Mouse (Mus musculus) urinary bladder, postnatal 25 days (tissue): ENCODE data around the gene Dusp1.

Experiments
- DNase-seq: peaks from one replicate; pipeline ENCODE4 v3.0.0; 2022; ENCODE audit warnings: low spot score

Dusp1 gene

DNA sequence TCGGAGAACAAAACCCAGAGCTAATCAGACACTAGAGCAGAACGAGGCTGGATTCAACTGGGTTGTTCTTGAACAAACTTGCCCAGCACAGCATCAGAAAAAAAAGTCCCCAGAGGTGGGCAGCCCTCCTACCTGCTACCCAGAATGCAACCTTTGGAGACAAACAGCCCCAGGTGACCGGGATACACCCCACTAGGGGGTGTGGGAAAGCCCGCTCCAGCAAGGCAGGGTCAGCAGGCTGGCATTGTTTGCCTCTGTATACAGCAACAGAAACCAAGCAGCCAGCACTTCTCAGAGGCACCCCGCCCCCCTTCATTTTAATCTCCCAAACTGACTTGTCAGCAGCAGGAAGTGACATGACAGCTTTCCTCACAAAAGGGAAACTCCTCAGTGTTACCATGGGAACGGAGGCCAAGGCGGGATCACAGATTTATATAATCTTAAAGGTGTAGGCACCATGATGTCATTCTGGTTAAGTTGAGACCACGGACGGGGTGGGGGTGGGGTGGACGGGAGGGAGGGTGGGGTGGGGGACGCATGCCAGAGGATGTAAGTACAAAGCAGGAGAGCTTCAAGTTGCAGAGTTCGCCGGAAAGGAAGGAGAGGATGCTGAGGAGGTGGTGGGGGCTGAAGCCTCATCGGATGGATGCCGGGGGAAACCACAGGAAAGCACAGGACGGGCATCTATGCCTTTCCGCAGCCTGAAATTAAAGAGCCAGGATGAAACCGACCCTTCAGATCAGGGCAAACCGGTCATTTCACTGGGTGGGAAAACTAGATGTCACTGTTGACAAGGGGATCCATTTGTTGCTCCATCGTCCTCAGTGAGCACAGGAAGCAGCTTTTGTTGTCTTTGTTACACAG lies 58.9 kb downstream of the Dusp1 start:
- DNase-seq: peak; percentile 47

DNA sequence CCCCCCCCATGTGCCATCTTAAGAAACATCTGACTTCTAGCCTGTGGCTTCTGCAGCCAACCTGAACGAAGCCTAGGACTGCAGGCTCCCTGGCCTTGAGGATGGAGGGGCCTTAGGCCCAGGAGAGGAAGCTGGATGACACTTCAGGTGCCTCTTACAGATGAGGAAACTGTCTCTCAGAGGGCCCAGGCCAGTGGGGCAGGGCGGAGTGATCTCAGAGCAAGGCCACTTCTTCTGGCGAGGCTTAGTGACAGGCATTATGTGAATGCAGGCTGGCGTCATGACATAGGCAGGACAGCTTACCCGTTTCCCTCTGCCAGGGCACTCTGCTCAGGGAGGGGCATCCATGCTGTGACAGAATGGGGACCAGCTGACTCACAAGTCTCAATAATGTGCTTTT lies 60.1 kb downstream of the Dusp1 start:
- no peak for DNase-seq

DNA sequence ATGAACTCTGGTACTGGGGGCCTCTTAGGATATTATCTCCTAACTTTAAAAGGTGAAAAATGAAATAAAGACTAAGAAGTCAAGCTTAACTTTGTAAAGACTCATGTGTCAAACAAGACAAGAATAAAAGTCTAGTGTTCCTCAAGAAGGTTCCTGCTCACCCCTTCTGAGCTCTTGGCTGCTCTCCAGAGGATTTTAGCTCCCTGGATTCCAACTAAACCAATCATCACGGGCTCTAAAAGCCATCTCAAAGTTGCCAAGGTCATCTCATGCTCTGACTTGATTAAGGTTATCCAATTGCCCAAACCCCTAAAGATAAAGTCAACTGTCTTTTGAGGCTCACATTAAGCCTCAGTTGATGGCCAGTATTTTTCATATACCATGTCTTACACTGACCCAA lies 63.3 kb downstream of the Dusp1 start:
- no peak for DNase-seq

DNA sequence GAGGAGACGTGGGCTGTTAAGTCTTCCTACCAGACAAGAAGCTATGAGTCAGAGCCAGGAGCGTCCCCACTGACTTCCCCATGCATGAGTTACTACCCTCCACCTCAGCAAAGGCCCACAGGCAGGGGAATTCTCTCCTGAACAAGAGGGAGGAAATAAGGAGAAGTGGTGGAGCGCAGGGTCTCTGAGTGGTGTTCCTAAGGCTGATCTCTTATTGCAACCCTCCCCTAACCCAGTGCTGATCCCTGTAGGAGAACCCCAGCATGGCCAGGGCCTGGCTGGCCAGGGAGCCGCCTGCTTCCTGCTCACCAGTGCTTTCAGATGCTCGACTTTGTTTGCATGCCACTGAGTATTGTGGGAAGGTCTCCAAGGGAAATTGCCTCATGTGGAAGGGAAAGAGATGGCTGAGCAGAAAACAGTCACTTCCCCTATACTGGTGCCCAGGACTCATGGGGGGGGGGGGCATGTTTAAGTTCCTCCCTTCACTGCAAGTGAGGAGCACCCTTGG lies 64.5 kb downstream of the Dusp1 start:
- no peak for DNase-seq

DNA sequence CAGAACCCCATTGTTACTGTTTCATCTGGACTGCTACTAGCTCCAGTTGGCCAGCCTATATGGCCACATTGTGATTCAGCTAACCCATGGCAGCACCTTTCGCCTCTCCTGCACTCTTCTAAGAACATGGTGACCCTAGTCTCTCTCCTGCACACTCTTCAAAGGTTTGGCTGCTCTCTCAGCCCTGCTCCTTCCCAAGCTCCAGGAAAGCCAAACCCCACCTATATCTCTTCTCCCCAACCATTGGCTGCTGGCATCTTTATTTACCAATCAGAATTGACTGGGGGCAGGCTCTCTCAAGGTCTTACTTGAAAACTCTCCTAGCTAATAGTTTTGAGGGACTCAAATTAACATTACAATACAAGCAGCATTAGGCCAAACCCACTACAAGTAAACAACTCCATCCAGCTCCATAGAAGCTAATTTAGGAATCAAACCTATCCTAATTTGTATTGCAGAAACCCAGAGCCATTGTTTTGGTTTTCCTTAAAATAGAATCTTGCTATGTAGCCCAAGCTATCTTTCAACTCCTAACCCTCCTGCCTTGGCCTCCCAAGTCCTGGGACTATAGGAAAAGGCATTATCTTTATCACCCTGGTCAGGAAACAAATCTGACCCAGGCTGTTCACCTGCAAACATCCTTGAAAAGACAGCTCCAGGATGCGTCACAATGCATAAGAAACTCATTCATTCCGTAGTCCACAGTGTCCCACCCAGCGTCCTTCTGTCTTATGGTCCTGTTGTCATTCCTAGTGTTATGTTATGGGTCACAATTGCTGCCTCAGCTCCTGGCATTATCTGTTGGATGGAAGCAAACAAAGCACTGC lies 67.1 kb downstream of the Dusp1 start:
- no peak for DNase-seq

DNA sequence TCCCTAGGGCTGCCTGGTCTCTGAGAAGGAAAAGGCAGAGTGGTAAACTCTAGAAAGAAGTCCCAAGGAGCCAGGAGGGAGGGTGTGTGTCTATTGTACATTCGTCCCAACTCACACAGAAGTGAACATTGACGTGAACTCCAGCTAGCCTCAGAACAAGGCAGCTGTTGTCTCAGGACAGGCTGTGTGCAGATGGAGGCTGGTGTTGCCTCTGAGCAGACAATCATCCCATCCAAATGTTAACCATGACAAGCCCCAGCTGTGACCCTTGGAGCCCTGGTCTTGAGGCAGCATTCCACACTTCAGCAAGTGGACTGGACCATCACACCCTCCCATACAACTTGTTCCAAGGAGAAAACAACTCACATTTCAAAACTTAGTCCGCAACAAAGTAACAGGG lies 69.7 kb downstream of the Dusp1 start:
- DNase-seq: no peak

DNA sequence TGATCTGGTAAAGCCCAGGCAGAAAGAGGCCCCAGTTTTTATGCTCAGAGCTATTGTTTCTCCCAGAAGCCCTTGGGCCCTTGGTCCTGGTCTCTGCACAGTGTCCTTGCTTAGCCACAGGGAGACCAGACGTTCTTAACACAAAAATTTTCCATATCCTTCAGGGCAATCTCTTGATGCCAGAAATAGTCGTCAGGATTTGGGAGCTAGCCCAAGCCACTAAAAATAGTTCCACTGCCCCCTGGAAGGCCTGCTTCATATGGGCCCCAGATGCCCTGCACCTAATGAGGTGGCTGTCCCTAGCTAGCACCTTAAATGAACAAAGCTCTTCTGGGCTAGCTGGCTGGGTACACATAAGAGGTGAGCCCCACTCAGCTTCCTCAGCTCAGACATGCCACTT lies 71.0 kb downstream of the Dusp1 start:
- DNase-seq: no peak

DNA sequence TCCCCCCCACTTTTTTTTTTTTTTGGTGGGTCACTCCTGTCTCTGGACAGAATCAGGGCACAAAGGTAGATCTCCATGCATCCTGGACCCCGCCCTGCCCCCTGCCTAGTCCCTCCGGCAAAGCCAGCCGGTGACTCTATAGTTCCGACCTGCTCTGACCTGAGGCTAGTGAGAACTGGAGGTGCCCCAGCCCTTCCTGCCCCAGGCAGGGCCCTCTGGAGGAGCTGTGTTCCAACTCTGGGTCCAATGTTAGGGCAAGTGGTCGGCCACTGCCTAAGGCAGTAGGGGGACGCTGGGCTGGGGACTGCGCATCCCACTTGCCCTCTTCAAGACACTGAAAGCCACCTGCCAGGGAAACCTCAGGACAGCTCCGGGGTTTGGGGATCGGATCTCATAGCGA lies 71.9 kb downstream of the Dusp1 start:
- DNase-seq: no peak

DNA sequence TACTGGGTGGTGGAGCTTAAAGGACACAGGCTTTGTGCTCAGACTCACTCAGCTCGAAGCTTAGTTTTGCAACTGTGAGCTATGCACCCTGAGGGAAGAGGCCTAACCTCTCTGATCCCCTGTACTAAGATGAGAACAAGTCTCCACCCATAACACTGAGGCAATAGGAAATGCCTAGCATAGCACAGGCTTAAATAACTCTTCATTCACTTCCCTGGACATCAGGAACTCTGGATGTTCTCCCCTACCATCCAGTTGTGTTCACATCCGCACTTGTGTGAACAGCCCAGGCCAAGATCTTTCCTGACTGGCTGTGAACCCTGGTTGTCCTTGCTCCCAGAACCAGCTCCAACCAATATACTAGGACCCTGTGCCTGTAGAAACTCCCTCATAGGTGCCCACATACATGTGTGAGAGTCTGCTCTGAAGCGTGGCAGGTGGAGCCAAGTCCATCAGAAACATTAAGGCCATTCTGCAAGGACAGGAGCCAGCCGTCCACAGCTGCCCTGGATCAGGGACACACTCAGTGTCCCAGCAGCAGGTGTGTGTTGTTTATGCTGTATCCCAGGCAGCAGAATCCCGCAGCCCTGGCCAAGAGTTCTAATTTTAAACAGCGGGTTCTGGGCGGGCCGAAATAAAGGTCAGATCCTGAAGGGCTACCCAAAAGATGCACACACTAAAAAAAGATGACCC lies 73.1 kb downstream of the Dusp1 start:
- DNase-seq: no peak

DNA sequence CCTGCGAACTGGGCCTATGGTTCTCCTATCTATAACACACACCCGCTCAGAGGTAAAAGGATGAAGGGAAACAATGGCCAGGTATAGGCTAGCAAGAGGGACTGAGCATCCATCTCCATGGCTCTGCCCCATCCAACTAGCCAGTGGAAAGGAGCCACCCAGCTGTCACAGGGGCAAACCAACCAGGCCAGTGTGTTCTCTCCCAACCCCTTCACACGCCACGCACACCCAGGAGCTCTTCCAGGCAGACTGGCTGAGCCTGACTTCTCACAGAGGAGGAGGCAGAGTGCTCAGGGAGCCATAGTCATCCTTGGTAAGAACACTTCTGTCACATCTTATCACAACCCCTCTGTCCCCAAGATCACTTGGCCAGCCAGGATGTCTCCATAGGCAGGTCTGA lies 74.0 kb downstream of the Dusp1 start:
- DNase-seq: no peak

DNA sequence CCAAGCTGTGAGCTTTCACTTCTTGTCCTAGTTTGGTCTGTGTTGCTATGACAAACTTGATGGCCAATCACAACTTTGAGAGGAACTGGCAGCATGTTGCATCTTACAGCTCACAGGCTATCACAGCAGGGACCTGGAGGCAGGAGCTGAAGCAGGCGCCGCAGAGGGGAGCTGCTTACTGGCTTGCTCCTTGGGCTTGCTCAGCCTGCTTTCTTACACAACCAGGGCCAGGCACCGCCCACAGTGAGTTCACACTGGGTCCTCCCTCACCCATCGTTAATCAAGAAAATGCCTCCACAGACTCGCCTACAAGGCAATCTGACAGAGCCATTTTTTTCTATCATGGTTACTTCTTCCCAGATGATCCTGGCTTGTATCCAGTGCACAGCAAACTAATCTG lies 74.7 kb downstream of the Dusp1 start:
- DNase-seq: no peak

DNA sequence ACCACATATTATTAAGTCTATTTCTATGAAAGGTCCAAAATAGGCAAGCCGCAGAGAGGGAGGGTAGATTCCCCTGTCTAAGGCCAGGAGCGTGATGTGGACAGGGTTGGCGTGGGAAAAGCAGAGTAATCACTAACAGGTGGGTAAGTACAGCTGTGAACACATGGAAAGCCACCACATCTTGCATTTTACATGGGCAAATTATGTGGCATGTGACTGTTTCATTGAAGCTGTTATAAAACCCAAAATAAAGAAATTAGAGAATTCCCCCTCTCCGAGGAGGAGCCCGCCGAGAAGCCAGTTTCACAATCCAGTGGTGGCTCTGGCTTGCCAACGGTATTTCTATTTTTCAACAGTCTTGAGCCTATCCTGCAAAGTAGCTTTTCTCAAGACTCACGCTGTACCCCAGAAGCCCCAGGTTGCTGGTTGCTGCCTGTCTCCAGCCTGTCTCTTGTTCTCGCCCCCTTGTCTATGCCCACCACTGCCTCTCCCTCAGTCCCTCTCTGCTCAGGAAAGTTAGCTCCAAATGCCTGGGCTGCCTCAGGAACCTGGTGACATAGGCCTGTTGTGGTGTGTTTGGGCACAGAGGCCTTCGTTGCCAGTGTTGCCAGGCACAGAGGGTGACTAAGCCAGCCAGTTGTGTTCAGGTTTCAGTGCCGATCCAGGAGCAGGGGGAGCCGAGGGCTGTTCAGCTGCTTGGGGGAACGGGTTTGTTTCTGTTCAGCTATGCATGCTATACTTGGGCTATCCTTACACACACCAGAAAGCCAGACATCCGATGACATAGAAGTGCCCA lies 77.1 kb downstream of the Dusp1 start:
- DNase-seq: no peak

DNA sequence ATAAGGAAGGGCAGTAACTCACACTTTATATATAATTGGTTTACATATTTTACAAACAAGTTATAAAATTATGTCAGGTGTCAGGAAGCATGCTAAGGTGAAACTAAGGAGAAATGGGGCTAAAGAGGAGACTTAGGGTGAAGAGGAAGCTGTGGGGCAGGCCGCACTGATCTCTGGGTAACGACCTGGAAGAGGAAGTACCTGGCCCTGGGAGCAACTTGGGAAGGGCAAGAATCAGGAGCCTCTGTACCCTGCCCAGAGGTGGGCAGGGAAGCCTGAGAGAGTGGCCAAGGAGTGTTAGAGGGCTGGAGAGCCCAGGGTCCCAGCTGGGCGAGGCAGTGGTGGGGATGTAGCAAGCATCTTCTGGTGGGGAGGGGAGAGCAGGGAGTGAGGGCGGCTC lies 81.0 kb downstream of the Dusp1 start:
- no peak for DNase-seq

DNA sequence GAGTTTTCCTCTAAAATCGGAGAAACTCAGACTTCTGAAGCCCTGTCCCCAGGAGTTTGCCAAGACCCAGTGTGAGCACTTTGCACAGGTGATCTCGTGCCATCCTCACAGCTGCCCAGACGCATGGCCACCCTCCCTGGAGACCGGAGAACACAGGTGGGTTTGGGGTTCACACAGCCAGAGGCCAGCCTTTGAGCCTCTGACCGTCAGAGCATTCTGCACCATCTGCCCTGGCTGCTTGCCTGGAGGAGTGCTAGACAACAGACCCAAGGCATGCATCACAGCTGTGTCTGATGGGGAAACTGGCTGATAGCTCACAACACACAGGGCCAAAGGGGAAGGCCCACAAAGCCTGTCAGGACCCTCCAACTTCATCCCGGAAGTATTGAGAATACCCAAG lies 82.3 kb downstream of the Dusp1 start:
- no peak for DNase-seq

DNA sequence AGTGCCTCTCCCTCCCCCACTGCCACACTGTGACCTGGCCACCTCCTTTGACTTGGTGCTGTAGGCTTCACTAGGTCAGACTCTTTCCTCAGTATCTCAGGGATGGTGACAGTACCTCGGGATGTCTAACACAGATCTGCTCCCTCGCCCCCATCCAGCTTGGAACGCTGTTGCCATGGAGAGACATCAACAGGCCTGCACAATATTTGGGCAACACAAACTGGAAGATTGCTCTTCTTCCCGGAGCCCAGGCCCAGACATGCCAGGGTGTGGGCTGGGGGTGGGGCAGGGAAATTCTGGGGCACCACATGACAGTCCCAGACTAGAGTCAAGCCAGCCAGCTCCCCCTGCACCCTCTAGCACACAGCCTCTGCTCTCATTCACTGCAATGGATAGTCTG lies 83.3 kb downstream of the Dusp1 start:
- no peak for DNase-seq

DNA sequence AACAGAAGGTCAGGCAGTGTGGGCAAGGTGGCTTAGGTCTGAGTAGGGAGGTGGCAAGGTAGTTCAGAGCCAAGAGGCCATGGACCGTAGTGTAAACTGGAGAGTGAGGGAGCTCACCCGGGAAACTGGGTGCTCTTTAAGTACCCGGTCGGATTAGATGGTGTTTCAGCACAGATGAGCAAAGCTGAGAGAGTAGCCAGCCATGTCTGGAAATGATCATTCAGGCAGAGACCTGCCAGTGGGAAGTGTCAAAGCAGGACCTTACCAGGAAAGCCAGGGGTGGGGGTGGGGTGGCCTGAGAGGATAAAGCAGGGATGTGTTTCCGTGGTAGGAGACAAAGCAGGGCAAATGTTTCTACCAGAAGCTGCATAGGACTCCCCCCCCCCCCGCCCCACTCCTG lies 85.1 kb downstream of the Dusp1 start:
- DNase-seq: no peak

DNA sequence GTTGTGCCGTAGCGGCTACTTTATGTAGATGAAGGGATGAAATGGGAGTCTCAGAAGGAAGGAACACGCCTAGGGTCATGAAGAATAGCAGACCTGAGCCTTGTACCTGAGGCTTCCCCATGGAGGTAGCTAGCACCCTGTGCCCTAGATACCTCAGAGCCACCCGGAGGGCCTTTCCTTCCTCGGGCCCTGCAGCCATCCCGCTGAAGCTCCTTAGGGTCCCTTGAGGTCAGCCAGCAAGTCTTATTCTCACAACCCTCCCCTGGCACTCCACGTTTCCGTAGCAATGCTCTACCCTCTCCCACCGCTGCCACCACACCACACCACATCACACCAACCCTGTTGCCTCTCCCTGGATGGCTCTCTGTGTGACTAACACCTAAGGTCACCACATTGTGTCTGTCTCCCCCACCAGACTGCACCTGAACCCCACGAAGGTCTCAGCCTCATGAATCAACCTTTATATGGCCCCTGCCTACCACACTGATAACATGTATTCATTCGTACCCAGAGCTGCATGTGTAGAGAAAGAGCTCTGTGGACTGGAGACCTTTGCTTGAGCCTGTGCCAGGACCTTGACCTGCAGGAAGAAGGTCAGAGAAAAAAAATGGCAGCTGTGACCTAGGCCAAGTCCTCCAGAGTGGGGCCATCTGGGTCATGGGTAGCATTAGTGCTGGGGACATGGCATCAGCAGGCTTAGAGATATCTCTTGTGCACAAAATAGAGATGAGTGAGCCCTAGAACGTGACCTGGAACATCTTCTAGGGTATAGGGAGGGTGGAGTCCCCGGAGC lies 93.6 kb downstream of the Dusp1 start:
- DNase-seq: no peak

DNA sequence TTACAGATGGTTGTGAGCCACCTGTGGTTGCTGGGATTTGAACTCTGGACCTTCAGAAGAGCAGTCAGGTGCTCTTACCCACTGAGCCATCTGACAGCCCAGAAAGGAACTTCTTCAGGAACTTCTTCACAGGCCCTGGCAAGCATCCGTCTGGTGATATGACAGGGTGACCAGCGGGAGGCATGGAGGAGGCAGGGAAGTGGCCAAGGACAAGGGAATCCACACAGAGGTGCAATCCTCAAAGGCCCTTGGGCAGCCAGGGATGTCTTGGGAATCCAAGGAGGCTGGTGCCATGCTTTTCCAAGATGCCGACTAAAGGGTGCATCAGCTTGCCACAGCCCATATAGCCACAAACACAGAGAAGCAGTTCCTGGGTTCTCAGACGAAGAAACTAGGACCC lies 94.3 kb downstream of the Dusp1 start:
- no peak for DNase-seq

DNA sequence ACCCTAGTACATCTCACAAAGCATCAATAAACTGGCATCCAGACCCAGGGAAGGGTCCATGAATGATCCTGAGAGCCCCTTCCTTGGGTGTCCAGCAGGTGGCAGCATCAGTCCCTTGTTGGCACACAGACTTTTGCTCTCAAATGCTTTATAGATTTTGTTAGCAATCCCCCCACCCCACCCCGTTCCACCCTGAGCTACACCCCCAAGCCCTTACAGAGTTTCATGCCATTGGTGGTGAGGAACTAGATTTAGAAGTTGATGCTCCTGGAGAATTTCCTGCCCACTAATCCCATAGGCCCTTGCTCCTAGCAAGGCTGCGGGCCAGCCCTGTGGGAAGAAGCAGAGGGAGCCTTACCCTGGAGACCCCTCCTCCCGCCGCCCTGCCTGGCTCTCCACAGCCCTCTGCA lies 95.2 kb downstream of the Dusp1 start:
- peak; percentile 85 for DNase-seq

DNA sequence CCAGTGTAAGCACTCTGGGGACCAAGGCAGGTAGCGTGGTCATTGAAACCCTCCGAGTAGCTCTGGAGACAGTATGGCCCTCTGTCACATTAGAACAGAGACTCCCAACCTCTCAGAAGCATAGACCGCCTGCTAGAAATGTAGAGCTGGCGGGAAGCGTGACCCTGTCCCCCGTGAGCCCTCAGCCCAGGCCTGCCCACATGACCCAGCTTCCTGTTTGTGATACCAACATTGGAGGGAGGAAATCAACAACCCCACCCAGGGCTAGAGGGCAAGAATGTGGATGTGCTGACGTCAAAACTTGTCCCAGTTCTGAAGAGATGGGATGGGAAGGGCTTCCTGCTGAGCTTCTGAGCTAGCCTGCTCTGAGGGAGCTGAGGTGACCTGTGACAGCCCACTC lies 97.0 kb downstream of the Dusp1 start:
- DNase-seq: no peak

DNA sequence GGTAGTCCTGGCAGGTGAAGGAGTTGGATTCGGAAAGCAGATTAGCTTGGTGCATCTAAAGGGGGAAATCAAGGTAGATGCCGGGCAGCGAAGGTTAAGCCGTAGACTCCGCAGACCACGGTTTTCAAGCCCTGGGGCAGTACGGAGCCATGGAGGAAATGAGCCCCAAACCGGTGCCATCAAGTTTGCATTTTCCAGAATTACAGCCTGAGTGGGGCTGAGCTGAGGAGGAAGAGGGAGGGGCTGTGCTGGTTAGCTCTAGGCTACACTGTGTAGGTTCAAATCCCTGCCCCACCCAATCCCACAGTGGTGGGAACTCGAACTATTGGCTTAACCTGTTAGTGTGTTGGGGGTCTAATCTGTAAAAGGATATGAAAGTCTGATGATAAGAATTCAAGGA lies 97.4 kb downstream of the Dusp1 start:
- no peak for DNase-seq
